Mouse (Mus musculus) splenic B cell, adult 2 months (primary cell): ENCODE data around the gene Wap.
"Not testable (repeated sequence)": the region's sequence is repeated elsewhere in the genome, so short reads cannot be mapped to it uniquely, and the experiment has no call there.

ENCODE experiments used
- DNase-seq: peaks from one replicate; pipeline ENCODE4 v3.0.0-alpha.2; 2011; ENCODE audit warnings: low read depth, low spot score
- H3K27me3 ChIP-seq: 2 replicates; pipeline ENCODE4 v1.6.1; 2012; ENCODE audit warnings: mild to moderate bottlenecking, low read length, moderate library complexity, mixed read lengths; ENCODE audit not compliant: control insufficient read depth, poor library complexity, insufficient read depth, severe bottlenecking
- H3K36me3 ChIP-seq: 2 replicates; pipeline ENCODE4 v1.6.1; 2012; ENCODE audit warnings: mild to moderate bottlenecking, low read length, moderate library complexity, mixed read lengths; ENCODE audit not compliant: control insufficient read depth, poor library complexity, insufficient read depth, severe bottlenecking

Gene Wap

GRCm38 (mm10) chr11:6638537-6638936 is at the start of gene Wap:
Gene Wap, minus strand, starts transcription at chr11:6638637.
- DNase-seq, result no peak
- Histone ChIP-seq H3K36me3 (no peaks in the 10 kb centered on the region), H3K27me3 (no peaks in the 10 kb centered on the region)

GRCm38 (mm10) chr11:6684741-6685140 is 46.3 kb upstream of the Wap start:
- no peak for DNase-seq
- Histone ChIP-seq H3K27me3 (no peaks in the 10 kb centered on the region), H3K36me3 (no peaks in the 10 kb centered on the region)

- Histone ChIP-seq H3K36me3 (no peaks in the 10 kb centered on the region), H3K27me3 (no peaks in the 10 kb centered on the region)
- no peak for DNase-seq
These were observed 42.0 kb upstream of the Wap start for GRCm38 (mm10) chr11:6680397-6680818.

GRCm38 (mm10) chr11:6679694-6680396 is 41.4 kb upstream of the Wap start:
- no peaks in the 10 kb centered on the region for H3K36me3 ChIP-seq
- H3K27me3 ChIP-seq, result no peaks in the 10 kb centered on the region
- peak; percentile 28 for DNase-seq

GRCm38 (mm10) chr11:6677530-6677929 is 39.1 kb upstream of the Wap start:
- Histone ChIP-seq H3K27me3 (no peaks in the 10 kb centered on the region), H3K36me3 (no peaks in the 10 kb centered on the region)
- no peak for DNase-seq

GRCm38 (mm10) chr11:6676641-6677040 is 38.2 kb upstream of the Wap start:
- H3K36me3 ChIP-seq, result no peaks in the 10 kb centered on the region
- DNase-seq, result no peak
- H3K27me3 ChIP-seq, result no peaks in the 10 kb centered on the region

GRCm38 (mm10) chr11:6675402-6675801 is 37.0 kb upstream of the Wap start:
- Histone ChIP-seq H3K36me3 (no peaks in the 10 kb centered on the region), H3K27me3 (no peaks in the 10 kb centered on the region)
- no peak for DNase-seq

GRCm38 (mm10) chr11:6674701-6675100 is 36.3 kb upstream of the Wap start:
- Histone ChIP-seq H3K27me3 (no peaks in the 10 kb centered on the region), H3K36me3 (no peaks in the 10 kb centered on the region)
- no peak for DNase-seq

- DNase-seq, result no peak
- Histone ChIP-seq H3K36me3 (no peaks in the 10 kb centered on the region), H3K27me3 (no peaks in the 10 kb centered on the region)
These were observed 32.4 kb upstream of the Wap start for GRCm38 (mm10) chr11:6670826-6671225.

- no peak for DNase-seq
- H3K36me3 ChIP-seq, result no peaks in the 10 kb centered on the region
These were observed 31.6 kb upstream of the Wap start for GRCm38 (mm10) chr11:6670044-6670443.

GRCm38 (mm10) chr11:6669041-6669440 is 30.6 kb upstream of the Wap start:
- H3K27me3 ChIP-seq, result no peaks in the 10 kb centered on the region
- no peak for DNase-seq
- H3K36me3 ChIP-seq, result no peaks in the 10 kb centered on the region

More at GRCm38 (mm10) chr11:6670044-6670443, 31.6 kb upstream of the Wap start:
- H3K27me3 ChIP-seq, result no peaks in the 10 kb centered on the region

- H3K36me3 ChIP-seq, result no peaks in the 10 kb centered on the region
- DNase-seq, result no peak
- H3K27me3 ChIP-seq, result no peaks in the 10 kb centered on the region
These were observed 28.2 kb upstream of the Wap start for GRCm38 (mm10) chr11:6666634-6667033.

- Histone ChIP-seq H3K36me3 (no peaks in the 10 kb centered on the region), H3K27me3 (no peaks in the 10 kb centered on the region)
- DNase-seq, result no peak
These were observed 22.8 kb upstream of the Wap start for GRCm38 (mm10) chr11:6661206-6661605.

GRCm38 (mm10) chr11:6658271-6658670 is 19.8 kb upstream of the Wap start, which contains the start of gene Ramp3:
Gene Ramp3, plus strand, starts transcription at chr11:6658521.
- DNase-seq, result peak; percentile 48
- no peaks in the 10 kb centered on the region for H3K27me3 ChIP-seq
- H3K36me3 ChIP-seq, result no peaks in the 10 kb centered on the region

- peak; percentile 87 for DNase-seq
These were observed 16.5 kb upstream of the Wap start for GRCm38 (mm10) chr11:6654903-6655302.

GRCm38 (mm10) chr11:6652978-6653377 is 14.5 kb upstream of the Wap start:
- H3K27me3 ChIP-seq, H3K36me3 ChIP-seq: not testable (repeated sequence)
- DNase-seq, result peak; percentile 35

More at GRCm38 (mm10) chr11:6654903-6655302, 16.5 kb upstream of the Wap start:
- Histone ChIP-seq H3K27me3 (no peaks in the 10 kb centered on the region), H3K36me3 (no peaks in the 10 kb centered on the region)
